Mouse (Mus musculus): ENCODE measurements around the gene Ctdnep1.

Gene Ctdnep1

DNA sequence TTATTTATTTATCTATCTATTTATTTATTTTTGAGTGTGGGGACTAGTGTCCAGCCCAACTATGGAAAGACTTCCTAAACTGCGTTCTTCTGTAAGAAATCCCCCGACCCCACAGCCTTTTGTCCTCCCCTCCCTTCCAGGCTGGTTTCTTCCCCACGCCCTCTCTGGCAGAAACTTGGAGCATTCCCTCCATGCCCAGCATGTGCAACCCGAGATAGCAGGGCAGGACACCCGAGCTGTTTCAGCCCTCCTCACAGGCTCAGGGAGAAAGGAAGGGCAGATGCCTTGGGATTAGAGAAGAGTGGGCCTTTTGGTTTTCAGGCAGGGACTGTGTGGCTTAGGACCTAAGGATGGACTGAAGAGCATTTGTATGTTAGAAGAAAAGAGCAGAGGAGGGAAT is 1.9 kb downstream of the Ctdnep1 start:
- in situ Hi-C loops (cut with MboI, MseI) = no loop called here

- in situ Hi-C loops (cut with MboI, MseI) = no loop called here
Measured at GRCm38 (mm10) chr11:69983377-69983776, 2.4 kb downstream of the Ctdnep1 start.

- in situ Hi-C loops (cut with MboI, MseI) = no loop called here
Measured at GRCm38 (mm10) chr11:69984431-69984830, 3.5 kb downstream of the Ctdnep1 start.

GRCm38 (mm10) chr11:69989949-69990348 is 9.0 kb downstream of the Ctdnep1 start:
- in situ Hi-C loops (cut with MboI, MseI) = no loop called here

GRCm38 (mm10) chr11:69990850-69991691 is 10.1 kb downstream of the Ctdnep1 start, which contains the start of gene Gabarap:
Gene Gabarap (plus strand): TSS chr11:69991143.
- in situ Hi-C loops (cut with MboI, MseI) = no loop called here

- in situ Hi-C loops (cut with MboI, MseI) = no loop called here
Measured at GRCm38 (mm10) chr11:69991711-69992110, 10.8 kb downstream of the Ctdnep1 start.

DNA sequence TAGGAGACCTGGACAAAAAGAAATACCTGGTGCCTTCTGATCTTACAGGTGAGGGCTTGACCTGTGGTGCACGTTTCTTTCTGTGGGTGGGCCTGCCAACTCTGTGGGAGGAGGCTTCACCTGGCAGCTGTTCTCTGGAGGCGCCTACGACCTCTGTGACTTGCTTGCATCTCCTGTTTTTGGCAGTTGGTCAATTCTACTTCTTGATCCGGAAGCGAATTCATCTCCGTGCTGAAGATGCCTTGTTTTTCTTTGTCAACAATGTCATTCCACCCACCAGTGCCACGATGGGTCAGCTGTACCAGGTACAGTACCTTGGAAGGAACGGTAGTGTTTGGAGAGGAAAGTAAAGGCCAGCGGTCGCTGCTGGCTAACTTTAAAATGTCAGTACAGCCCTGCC is 11.4 kb downstream of the Ctdnep1 start:
- in situ Hi-C loops (cut with MboI, MseI) = no loop called here

DNA sequence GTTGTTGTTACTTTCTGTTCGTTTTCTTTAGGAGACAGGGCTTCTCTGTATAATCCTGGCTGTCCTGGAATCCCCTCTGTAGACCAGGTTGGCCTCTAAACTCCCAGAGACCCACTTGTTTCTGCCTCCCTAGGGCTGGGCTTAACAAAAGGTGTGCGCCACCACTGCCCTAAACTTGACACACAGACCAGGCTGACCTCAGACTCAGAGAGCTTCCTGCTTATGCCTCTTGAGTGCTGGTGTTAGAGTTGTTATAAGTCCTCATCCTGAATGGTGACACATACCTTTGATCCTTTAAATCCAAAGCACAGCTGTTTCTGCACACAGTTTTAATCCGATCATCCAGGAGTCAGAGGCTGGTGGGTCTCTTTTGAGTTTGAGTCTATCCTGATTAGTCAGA is 12.0 kb downstream of the Ctdnep1 start:
- in situ Hi-C loops (cut with MboI, MseI) = no loop called here

DNA sequence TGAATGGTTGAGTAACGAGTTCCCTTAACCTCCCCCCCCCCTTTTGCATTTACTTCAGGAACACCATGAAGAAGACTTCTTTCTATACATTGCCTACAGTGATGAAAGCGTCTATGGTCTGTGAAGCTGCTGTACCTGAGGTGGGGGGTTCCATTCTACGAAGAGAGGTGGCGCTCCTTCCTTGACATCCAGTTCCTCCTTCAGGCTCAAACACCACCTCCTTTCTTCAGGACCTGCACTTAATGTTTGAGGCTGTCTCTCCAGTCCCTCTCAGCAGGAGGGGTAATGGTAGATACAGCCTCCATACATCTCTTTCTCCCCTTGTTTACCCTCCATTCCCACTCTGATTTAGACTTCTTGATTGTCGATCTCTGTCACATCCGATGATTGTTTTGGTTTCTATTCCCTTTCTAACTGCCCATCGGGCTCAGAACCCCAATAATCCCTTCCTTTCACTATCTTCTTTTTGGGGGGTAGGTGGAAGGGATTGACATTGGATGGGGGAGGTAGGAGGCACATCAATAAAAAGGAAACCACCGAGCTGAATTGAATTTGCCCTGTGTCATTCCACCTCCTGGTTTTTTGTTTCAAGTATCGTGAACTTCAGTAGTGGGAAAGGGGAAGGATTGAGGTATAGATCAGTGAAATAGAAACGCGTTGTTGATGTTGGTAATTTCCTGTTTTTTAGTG is 13.6 kb downstream of the Ctdnep1 start:
- in situ Hi-C loops (cut with MboI, MseI) = no loop called here

DNA sequence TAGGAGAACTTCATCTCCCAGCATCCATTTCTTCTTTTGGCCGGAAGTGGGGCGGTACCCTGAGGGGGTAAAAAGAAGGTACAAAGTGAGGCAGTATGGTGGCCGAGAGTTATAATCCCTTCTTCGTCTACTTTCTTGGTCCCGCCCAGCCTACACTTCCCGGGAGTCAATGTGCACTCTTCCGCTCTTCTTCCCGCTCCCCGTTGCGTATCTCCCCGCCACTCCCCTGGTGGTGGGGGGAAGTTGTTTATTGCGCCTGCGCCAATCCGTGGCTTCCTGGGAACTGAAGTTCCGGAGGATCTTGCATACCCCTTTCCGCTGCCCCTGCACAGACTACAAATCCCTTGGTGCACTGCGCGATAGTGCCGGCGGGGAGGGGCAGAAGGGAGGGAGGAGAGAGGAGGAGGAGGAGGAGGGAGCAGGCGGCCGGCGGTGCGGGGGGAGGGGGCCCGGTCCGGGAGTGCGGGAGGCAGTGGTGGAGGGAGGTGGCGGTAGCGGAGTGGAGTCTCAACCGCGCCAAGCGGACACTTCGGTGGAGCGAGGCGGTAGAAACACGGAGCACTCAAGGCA is 14.5 kb downstream of the Ctdnep1 start, which contains the start of gene Phf23:
Gene Phf23 (plus strand): TSS at position 387 of the 570 bp plus-strand sequence.
- in situ Hi-C loops (cut with MboI, MseI) = no loop called here

DNA sequence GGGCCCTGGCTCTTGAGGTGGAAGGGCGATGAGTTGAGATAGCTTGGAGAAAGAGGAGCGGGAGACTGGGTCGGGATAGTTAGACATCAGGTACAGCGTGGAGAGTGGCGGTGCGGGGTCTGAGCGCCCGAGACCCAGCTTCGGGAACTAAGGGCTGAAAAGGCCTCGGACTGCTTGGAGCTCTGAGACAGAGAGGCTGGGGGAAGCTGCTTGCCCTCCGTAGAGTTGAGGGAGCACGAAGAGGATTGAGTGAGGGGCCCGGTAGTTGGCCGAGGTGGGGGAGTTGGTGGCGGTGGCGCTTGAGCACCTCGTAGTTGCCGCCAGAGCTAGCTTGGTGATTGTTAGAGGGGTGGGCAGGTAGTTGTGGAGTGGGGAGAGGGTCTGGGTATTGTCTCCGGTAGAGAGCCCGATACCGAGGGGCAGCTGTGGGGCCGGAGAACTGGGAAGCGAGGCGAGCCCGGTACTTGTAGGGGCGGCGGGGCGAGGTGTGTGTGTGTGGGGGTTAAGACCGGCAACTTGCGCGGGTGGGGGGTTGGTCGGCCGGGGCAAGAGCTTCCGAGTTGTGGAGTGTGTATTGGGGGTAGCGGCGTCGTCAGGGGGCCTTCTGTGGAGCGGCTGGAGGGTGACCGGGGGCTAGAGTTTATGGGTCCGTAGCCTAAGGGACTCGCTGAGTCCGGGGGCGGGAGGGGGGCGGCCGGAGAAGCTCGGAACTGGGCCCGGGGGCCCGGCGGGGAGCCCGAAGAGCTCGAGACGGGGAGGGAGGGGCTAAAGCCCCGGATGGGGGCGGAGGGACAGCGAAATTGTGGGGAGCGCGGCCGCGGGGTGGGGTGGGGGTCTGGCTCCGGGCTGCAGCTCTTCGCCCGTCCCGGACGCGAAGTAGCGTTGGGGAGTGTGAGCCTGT is 15.5 kb downstream of the Ctdnep1 start:
- in situ Hi-C loops (cut with MboI, MseI) = no loop called here

GRCm38 (mm10) chr11:69997070-69997509 is 16.1 kb downstream of the Ctdnep1 start:
- in situ Hi-C loops (cut with MboI, MseI) = no loop called here

DNA sequence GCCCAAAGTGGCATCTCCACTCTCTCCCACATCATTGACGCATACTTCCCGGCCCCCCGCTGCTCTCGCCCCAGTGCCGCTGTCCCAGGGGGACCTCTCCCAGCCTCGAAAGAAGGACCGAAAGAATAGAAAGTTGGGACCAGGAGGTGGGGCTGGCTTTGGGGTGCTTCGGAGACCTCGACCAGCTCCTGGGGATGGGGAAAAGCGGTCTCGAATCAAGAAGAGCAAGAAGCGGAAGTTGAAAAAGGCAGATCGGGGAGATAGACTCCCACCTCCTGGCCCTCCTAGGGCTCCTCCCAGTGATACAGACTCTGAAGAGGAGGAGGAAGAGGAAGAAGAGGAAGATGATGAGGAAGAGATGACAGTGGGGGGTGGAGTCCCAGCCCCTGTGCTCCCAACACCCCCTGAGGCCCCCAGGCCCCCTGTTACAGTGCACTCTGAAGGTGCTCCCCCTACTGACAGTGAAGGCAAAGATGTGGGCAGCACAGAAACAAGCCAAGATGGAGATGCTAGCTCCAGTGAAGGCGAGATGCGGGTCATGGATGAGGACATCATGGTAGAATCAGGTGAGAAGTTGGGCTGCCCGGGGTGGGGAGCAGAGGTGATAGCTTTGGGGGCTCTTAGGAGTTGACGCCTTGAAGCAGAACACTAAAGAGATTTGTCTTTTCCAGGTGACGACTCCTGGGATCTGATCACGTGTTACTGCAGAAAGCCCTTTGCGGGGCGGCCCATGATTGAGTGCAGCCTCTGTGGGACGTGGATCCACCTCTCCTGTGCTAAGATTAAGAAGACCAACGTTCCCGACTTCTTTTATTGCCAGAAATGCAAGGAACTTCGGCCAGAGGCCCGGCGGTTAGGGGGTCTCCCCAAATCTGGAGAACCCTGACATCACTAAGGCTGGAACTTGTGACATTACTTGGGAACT is 17.9 kb downstream of the Ctdnep1 start:
- in situ Hi-C loops (cut with MboI, MseI) = no loop called here

GRCm38 (mm10) chr11:69999666-70000065 is 18.7 kb downstream of the Ctdnep1 start:
- in situ Hi-C loops (cut with MboI, MseI) = loop anchor here (25.0 kb wide), 1 partner anchor 887 kb away; the partner anchor contains the start of genes 9130213A22Rik and Hes7

DNA sequence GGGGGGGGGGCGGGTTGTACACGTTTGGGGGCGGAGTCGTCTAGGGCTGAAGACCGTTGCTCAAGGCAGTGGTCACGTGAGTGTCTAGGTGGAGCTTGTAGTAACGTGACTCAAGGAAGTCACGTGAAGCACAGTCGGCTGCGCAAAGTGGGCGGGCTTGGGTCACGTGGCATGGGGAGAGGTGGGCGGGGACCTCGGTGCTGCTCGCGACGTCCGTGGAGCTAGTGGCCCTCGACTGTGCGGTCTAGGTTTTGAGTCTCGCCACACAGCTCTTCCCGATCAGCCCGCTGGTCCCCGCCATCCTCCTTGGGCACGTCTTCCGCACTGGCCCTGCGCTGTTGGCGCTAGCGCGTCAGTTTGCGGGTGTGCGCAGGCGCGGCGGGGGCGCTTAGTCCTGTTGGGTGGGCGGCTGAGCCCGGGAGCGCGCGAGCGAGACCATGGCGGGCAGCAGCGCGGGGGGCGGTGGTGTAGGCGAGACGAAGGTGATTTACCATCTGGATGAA is 19.5 kb downstream of the Ctdnep1 start, which contains the start of gene Dvl2:
Gene Dvl2 (plus strand): TSS at position 200 of the 503 bp plus-strand sequence.
- in situ Hi-C loops (cut with MboI, MseI) = loop anchor here (25.0 kb wide), 1 partner anchor 888 kb away; the partner anchor contains the start of genes 9130213A22Rik and Hes7

DNA sequence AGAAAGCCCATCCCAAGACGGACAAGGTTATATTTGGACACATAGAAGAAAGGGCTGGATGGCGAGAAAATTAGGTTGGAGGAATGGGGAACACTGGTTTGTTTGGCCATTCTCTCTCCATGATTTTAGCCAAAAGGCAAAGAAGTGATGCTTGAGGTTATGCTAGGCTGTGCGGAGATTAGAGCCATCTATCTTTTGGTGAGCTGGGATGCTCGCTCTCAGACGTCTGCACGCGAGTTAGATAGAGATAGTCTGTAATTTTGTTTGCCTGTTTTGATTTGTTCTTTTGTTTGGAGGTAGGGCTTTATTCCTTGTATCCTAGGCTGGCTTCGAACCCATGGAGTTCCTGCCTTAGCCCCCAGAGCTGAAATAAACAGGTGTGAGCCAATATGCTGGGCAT is 20.2 kb downstream of the Ctdnep1 start:
- in situ Hi-C loops (cut with MboI, MseI) = loop anchor here (25.0 kb wide), 1 partner anchor 889 kb away; the partner anchor contains the start of genes 9130213A22Rik and Hes7

DNA sequence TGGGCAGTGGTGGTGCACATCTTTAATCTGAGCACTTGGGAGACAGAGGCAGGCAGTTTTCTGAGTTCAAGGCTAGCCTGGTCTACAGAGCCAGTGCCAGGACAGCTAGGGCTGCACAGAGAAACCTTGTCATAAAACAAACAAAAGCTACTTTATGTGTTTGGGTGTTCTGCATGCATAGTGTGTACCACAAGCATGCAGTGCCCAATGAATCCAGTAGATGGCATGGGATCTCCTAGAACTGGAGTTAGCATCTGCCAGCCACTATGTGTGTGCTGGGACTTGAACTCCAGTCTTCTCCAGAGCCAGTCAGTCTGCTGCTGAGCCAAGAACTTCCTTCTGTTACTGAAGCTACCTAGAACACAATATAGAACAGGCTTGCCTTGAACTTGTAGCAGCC is 20.9 kb downstream of the Ctdnep1 start:
- in situ Hi-C loops (cut with MboI, MseI) = loop anchor here (25.0 kb wide), 1 partner anchor 890 kb away; the partner anchor contains the start of genes 9130213A22Rik and Hes7

DNA sequence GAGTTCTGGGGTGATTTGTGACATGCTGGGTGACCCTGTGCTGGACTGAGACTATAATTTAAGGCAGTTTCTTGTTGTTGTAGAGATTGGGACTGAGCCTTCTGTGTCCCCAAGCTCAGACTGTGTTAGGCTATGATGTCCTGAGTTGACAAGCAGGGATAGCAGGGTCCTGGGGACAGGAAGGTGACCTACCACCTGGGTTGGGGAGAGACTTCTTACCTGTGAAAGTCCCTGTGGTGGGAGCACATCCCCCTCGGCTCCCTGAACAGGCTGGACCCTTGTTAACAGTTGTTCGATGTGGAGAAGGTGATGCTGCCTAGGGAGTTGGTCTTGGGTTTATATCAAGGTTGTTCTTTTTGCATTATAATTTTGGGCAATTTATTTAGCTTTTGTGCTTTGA is 21.5 kb downstream of the Ctdnep1 start:
- in situ Hi-C loops (cut with MboI, MseI) = loop anchor here (25.0 kb wide), 1 partner anchor 890 kb away; the partner anchor contains the start of genes 9130213A22Rik and Hes7

DNA sequence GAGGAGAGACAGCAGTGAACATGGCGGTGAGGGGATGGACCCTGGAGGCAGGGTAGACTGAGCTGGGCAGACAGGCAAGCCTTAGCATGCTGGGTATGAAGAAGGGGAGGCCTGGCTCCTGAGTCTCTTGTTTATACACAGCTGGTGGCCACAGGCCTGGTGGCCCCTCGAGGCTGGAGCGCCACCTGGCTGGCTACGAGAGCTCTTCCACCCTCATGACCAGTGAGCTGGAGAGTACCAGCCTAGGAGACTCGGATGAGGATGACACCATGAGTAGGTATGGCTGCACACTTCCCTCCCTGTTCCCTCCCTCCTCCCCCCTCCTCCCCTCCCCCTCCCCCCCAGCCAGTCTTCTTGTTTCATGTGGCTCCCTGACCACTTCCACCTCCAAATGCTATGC is 24.6 kb downstream of the Ctdnep1 start:
- in situ Hi-C loops (cut with MboI, MseI) = loop anchor here (25.0 kb wide), 1 partner anchor 893 kb away; the partner anchor contains the start of genes 9130213A22Rik and Hes7

Measured in T-helper 2 cell (primary cell).